Mouse (Mus musculus) limb, embryonic 14.5 days (tissue): ENCODE results near the gene Gm20388. TPM values are rescaled to one million over a fixed set of nuclear protein-coding genes. Genes with fewer than 3 reads are reported as not detected.

Experiments
- ATAC-seq: fragments of 200-750 bp; cut with Nextera tagmentation; 2 replicates; pipeline ENCODE4 v1.8.0; 2017; ENCODE audit warnings: low read depth, moderate number of reproducible peaks, moderate TSS enrichment; ENCODE audit not compliant: low FRiP score
- DNase-seq: peaks from one replicate; pipeline ENCODE4 v3.0.0-alpha.2; 2015; ENCODE audit warnings: low spot score
- H3K27ac ChIP-seq: fragments of 300-500 bp; sonication (generic); replicated peaks from 2 replicates; pipeline ENCODE4 v1.5.1; 2014; ENCODE audit warnings: low read depth, mild to moderate bottlenecking, low read length, moderate library complexity, mixed read lengths
- H3K27me3 ChIP-seq: fragments of 300-500 bp; sonication (generic); 2 replicates; pipeline ENCODE4 v1.6.1; 2014; ENCODE audit warnings: low read length, mixed read lengths; ENCODE audit not compliant: control insufficient read depth, insufficient read depth
- H3K36me3 ChIP-seq: fragments of 300-500 bp; sonication (generic); 2 replicates; pipeline ENCODE4 v1.6.1; 2014; ENCODE audit warnings: mild to moderate bottlenecking, low read length, moderate library complexity, mixed read lengths; ENCODE audit not compliant: control insufficient read depth, insufficient read depth
- H3K4me1 ChIP-seq: fragments of 300-500 bp; sonication (generic); 2 replicates; pipeline ENCODE4 v1.6.1; 2014; ENCODE audit warnings: antibody characterized with exemption, low read length, mixed read lengths; ENCODE audit not compliant: control insufficient read depth, insufficient read depth
- H3K4me2 ChIP-seq: fragments of 300-500 bp; sonication (generic); replicated peaks from 2 replicates; pipeline ENCODE4 v1.6.1; 2014; ENCODE audit warnings: low read depth, mild to moderate bottlenecking, low read length, moderate library complexity; ENCODE audit not compliant: severe bottlenecking
- H3K4me3 ChIP-seq: fragments of 300-500 bp; sonication (generic); replicated peaks from 2 replicates; pipeline ENCODE4 v1.5.1; 2014; ENCODE audit warnings: low read length
- H3K9ac ChIP-seq: fragments of 300-500 bp; sonication (generic); 2 replicates; pipeline ENCODE4 v1.6.1; 2014; ENCODE audit warnings: mild to moderate bottlenecking, low read depth, low read length, moderate library complexity; ENCODE audit not compliant: severe bottlenecking
- H3K9me3 ChIP-seq: fragments of 300-500 bp; sonication (generic); 2 replicates; pipeline ENCODE4 v1.6.1; 2016; ENCODE audit warnings: low read length; ENCODE audit not compliant: control insufficient read depth
- POLR2A ChIP-seq: fragments of 200-500 bp; IDR thresholded peaks from 2 replicates; pipeline ENCODE4 v1.8.0; 2012; ENCODE audit warnings: inconsistent platforms, mild to moderate bottlenecking, moderate library complexity, borderline replicate concordance; ENCODE audit not compliant: insufficient read depth, insufficient read length; ENCODE audit errors: extremely low read depth
- WGBS: fragments of 180-500 bp; shearing (Covaris S2); extraction: QIAGEN DNeasy Blood & Tissue Kit; methylation state at CpG from one replicate; pipeline ENCODE4 v1.1.7; 2014; 5-methylcytosine and 5-hydroxymethylcytosine counted together
- polyA plus RNA-seq, 2 experiments: library from polyadenylated mRNA; depleted of rRNA in 1 of 2; stranded (reverse) in 1 of 2; unstranded in 1 of 2; fragments of >200 nt; fragmentation: Nextera tagmentation in 1 of 2; extraction: Ambion mirVana in 1 of 2; gene quantifications; 2 replicates each; pipeline versions ENCODE4 v1.2.1 to v1.2.3; 2012 to 2014

Gm20388 gene
- polyA plus RNA-seq, 2 experiments: 1.9 to 49.9 TPM

DNA sequence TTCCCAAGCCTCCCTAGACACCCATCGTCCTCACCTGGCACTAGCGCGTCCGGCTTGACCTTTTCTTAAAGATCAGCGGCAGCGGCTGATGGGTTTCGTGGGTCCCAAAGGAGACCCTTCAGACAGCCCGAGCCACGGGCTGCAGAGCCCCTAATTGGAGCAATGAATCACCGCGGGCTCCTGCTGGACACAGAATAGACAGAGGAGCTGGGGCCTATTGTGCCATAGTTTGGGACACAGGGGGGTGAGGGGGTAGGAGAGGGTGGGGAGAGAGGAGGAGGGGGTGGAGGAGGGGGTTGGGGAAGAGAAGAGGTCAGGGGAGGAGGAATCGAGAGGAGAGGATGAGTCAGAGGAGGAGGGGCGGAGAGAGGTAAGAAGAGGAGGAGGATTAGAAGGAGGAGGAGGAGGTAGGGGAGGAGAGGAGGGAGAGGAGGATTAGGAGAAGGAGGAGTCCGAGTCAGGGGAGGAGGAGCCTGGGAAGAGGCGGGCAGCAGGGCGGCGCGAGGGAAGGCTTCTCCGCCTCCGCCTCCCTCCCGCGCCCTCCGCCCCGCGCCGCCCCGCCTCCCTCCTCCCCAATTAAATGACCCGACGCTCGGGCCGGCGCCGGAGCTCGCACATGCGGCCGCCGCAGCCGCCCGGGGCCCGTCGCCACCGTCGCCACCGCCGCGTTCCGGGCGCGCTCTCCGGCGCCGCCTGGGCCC is 317.4 kb downstream of the Gm20388 start, which contains the start of gene Gse1:
TSS of gene Gse1 (plus strand) at position 566 of the 701 bp plus-strand sequence.
- Histone ChIP-seq H3K4me1 (peaks cover 74% of the 10 kb centered on the region), H3K9me3 (no peaks in the 10 kb centered on the region), H3K4me3 (peak within 1 kb of the TSS; percentile 66), H3K36me3 (no peaks in the 10 kb centered on the region), H3K27me3 (no peaks in the 10 kb centered on the region), H3K9ac (peak within 1 kb of the TSS; percentile 67), H3K27ac (peak within 1 kb of the TSS; percentile 65), H3K4me2 (peak within 1 kb of the TSS; percentile 98)
- TF ChIP-seq POLR2A: no peak
- peak; percentile 92 for DNase-seq
- ATAC-seq: peak; percentile 89
- WGBS: 9% methylated on average over 14 of the region's 52 CpGs

DNA sequence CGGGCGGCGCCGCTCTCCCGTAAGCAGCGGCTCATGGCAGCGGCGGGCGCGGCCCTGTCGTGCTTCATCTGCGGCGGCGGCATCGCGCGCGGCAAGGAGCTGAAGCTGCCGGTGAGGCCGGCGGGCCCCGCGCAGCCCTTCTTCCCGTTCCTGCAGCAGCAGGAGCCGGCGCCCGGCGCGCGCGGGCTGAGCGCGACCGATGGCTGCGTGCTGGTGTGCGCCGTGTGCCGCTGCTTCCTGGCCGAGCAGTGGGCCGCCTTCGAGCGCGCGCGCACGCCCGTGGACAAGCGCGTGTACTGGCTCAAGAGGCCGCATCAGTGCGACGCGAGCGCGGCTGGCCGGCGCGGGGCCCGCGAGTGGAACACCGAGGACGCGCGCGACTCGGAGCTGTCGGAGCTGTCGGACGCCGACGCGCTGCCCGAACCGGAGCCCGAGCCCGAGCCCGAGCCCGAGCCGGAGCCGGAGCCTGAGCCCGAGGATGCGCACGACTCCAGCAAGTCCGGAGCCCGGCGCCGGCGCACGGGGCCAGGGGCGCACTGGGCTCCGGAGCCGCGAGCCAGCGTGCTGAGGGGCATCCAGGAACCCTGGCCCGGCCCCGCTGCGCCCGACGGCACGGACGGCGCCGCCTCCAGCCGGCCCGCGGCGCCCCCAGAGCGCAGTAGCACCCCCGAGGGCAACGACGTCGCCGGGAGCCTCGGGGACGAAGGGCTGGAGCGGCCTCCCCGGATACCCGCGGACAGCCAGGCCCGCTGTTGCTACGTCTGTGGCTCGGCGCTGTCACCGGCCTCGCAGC is 318.3 kb downstream of the Gm20388 start:
- peak; percentile 6; the same call in 1 of the 2 replicates for ATAC-seq
- Histone ChIP-seq H3K36me3 (peaks cover 6% of the 10 kb centered on the region; the same call in 1 of the 2 replicates), H3K27me3 (no peaks in the 10 kb centered on the region), H3K9me3 (no peaks in the 10 kb centered on the region), H3K4me3 (peak overlapping the region; percentile 66), H3K4me1 (peaks cover 82% of the 10 kb centered on the region), H3K4me2 (peak overlapping the region; percentile 98), H3K9ac (peak overlapping the region; percentile 67), H3K27ac (peak overlapping the region; percentile 65)
- no peak for DNase-seq
- TF ChIP-seq POLR2A: no peak
- 1% methylated on average over 79 of the region's 125 CpGs for WGBS

DNA sequence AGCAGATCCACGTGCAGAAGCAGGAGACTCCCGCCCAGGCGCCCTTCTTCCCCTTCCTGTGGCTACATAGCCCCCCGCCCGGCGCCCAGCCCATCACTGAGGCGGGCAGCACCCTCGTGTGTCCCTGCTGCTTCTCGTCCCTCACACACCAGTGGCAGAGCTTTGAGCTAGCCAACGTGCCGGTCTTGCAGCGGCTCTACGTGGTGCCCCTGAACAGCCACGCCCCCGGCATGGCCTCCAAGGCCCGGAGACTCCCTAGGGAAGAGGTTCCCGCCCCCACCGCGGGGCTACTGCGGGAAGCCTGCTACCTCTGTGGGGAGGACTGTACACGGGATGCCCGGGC is 318.9 kb downstream of the Gm20388 start:
- H3K27ac ChIP-seq: no peak overlapping the region

DNA sequence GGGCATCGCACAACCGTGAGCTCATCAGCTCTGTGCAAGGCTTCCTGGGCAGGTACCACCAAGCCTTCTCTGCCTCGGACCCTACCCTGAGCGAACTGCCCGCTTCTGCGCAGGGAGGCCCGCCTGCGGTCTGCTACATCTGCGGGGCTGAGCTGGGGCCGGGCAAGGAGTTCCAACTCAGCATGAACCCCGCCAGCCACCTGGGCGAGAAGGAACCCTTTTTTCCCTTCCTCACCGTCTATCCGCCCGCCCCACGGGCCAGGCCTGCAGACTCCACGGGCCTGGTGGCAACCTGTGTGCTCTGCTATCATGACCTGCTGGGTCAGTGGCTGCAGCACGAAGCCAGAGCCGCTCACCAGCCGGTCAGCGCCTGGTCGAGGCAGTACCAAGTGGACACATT is 319.4 kb downstream of the Gm20388 start:
- Histone ChIP-seq H3K27ac (no peak overlapping the region), H3K4me2 (peak overlapping the region; percentile 98), H3K9ac (peak overlapping the region; percentile 67), H3K36me3 (peaks cover 6% of the 10 kb centered on the region; the same call in 1 of the 2 replicates), H3K4me1 (peaks cover 82% of the 10 kb centered on the region), H3K9me3 (no peaks in the 10 kb centered on the region), H3K4me3 (peak overlapping the region; percentile 66), H3K27me3 (no peaks in the 10 kb centered on the region)
- ATAC-seq: no peak
- DNase-seq: no peak
- TF ChIP-seq POLR2A: no peak
- WGBS: 5% methylated on average over 18 of the region's 22 CpGs

More for the DNA sequence above, 318.9 kb downstream of the Gm20388 start:
- Histone ChIP-seq H3K4me2 (peak overlapping the region; percentile 98), H3K9me3 (no peaks in the 10 kb centered on the region), H3K9ac (peak overlapping the region; percentile 67), H3K36me3 (peaks cover 6% of the 10 kb centered on the region; the same call in 1 of the 2 replicates), H3K27me3 (no peaks in the 10 kb centered on the region), H3K4me3 (peak overlapping the region; percentile 66), H3K4me1 (peaks cover 81% of the 10 kb centered on the region)
- DNase-seq (no peak), ATAC-seq (no peak)
- TF ChIP-seq POLR2A: no peak
- 4% methylated on average over 17 of the region's 22 CpGs for WGBS
